Mouse (Mus musculus): ENCODE results near the gene Ms4a15.

- no peak for TF ChIP-seq POLR2A (IDR thresholded peaks at IDR 0.05; ENCODE audit: low read depth, low read length)
- TF ChIP-seq CTCF (conservative IDR thresholded peaks at IDR 0.05; ENCODE audit: insufficient read depth, insufficient read length, low read depth, low read length), result no peak
Measured at GRCm38 (mm10) chr19:10993150-10993549, at the start of gene Ms4a15.

Data from kidney, adult 2 months (tissue).